Mouse (Mus musculus) embryonic facial prominence, embryonic 11.5 days (tissue): Measurements from ENCODE around the gene Macrod2. TPM values are rescaled to one million over a fixed set of nuclear protein-coding genes. Genes with fewer than 3 reads are reported as not detected.

ENCODE experiments used
- ATAC-seq: fragments of 200-750 bp; cut with Nextera tagmentation; replicated peaks from 2 replicates; pipeline ENCODE4 v1.8.0; 2017; ENCODE audit warnings: low read depth; ENCODE audit not compliant: insufficient number of reproducible peaks, low FRiP score, low TSS enrichment
- DNase-seq: peaks from one replicate; pipeline ENCODE4 v3.0.0-alpha.2; 2015; ENCODE audit warnings: low spot score
- H3K27ac ChIP-seq: fragments of 300-500 bp; sonication (generic); replicated peaks from 2 replicates; pipeline ENCODE4 v1.5.1; 2014; ENCODE audit warnings: mild to moderate bottlenecking, low read depth, low read length, control low read depth
- H3K27me3 ChIP-seq: fragments of 300-500 bp; sonication (generic); 2 replicates; pipeline ENCODE4 v1.6.1; 2014; ENCODE audit warnings: mild to moderate bottlenecking, low read length, moderate library complexity, mixed read lengths; ENCODE audit not compliant: control insufficient read depth, insufficient read depth
- H3K36me3 ChIP-seq: fragments of 300-500 bp; sonication (generic); replicated peaks from 2 replicates; pipeline ENCODE4 v1.6.1; 2014; ENCODE audit warnings: low read depth, mild to moderate bottlenecking, low read length, moderate library complexity, mixed read lengths; ENCODE audit not compliant: control insufficient read depth, insufficient read depth
- H3K4me1 ChIP-seq: fragments of 300-500 bp; sonication (generic); 2 replicates; pipeline ENCODE4 v1.6.1; 2014; ENCODE audit warnings: low read length, mixed read lengths; ENCODE audit not compliant: control insufficient read depth, insufficient read depth
- H3K4me2 ChIP-seq: fragments of 300-500 bp; sonication (generic); 2 replicates; pipeline ENCODE4 v1.6.1; 2014; ENCODE audit warnings: low read depth, mild to moderate bottlenecking, control low read depth, low read length, moderate library complexity
- H3K4me3 ChIP-seq: fragments of 300-500 bp; sonication (generic); 2 replicates; pipeline ENCODE4 v1.5.1; 2014; ENCODE audit warnings: low read depth, low read length, control low read depth
- H3K9ac ChIP-seq: fragments of 300-500 bp; sonication (generic); replicated peaks from 2 replicates; pipeline ENCODE4 v1.6.1; 2014; ENCODE audit warnings: mild to moderate bottlenecking, control low read depth, low read length
- H3K9me3 ChIP-seq: fragments of 300-500 bp; sonication (generic); replicated peaks from 2 replicates; pipeline ENCODE4 v1.6.1; 2016; ENCODE audit warnings: mild to moderate bottlenecking, low read length, inconsistent platforms, mixed read lengths; ENCODE audit not compliant: control insufficient read depth
- WGBS: fragments of 180-500 bp; shearing (Covaris S2); extraction: QIAGEN DNeasy Blood & Tissue Kit; methylation state at CpG from one replicate; pipeline ENCODE4 v1.1.7; 2014; 5-methylcytosine and 5-hydroxymethylcytosine counted together
- polyA plus RNA-seq: library from polyadenylated mRNA; unstranded; fragments of >200 nt; fragmentation: Nextera tagmentation; extraction: Ambion mirVana; gene quantifications from 2 replicates; pipeline ENCODE4 v1.2.1, GENCODE M21; 2014

Gene Macrod2
- polyA plus RNA-seq, 1 experiment from 2014 or later, result 33.8 TPM

- ATAC-seq (no peak), DNase-seq (no peak)
- 60% methylated on average over 1 of the region's 1 CpGs for WGBS
- Histone ChIP-seq H3K9me3 (no peaks in the 10 kb centered on the region), H3K4me3 (no peak overlapping the region), H3K4me2 (no peak overlapping the region), H3K27me3 (no peaks in the 10 kb centered on the region), H3K27ac (no peak overlapping the region), H3K36me3 (no peaks in the 10 kb centered on the region), H3K4me1 (no peaks in the 10 kb centered on the region), H3K9ac (no peak overlapping the region)
These were observed 1891.7 kb downstream of the Macrod2 start for GRCm38 (mm10) chr2:142286761-142287160.

- Histone ChIP-seq H3K9ac (no peak overlapping the region), H3K27ac (no peak overlapping the region), H3K4me1 (no peaks in the 10 kb centered on the region), H3K4me2 (no peak overlapping the region), H3K4me3 (no peak overlapping the region), H3K36me3 (no peaks in the 10 kb centered on the region), H3K9me3 (no peaks in the 10 kb centered on the region), H3K27me3 (no peaks in the 10 kb centered on the region)
- WGBS, result 48% methylated on average over 4 of the region's 4 CpGs
- ATAC-seq (no peak), DNase-seq (peak; percentile 16)
These were observed 1899.7 kb downstream of the Macrod2 start for GRCm38 (mm10) chr2:142294831-142295230.

- no peak overlapping the region for H3K4me3 ChIP-seq
- no peaks in the 10 kb centered on the region for H3K27me3 ChIP-seq
- 25% methylated on average over 2 of the region's 2 CpGs for WGBS
- H3K9me3 ChIP-seq, result no peaks in the 10 kb centered on the region
- no peak overlapping the region for H3K4me2 ChIP-seq
- H3K9ac ChIP-seq, result no peak overlapping the region
- DNase-seq (peak; percentile 34), ATAC-seq (peak; percentile 86)
- no peaks in the 10 kb centered on the region for H3K36me3 ChIP-seq
- no peaks in the 10 kb centered on the region for H3K4me1 ChIP-seq
- H3K27ac ChIP-seq, result no peak overlapping the region
These were observed 1908.2 kb downstream of the Macrod2 start for GRCm38 (mm10) chr2:142303098-142303911.

- DNase-seq (no peak), ATAC-seq (peak; percentile 84)
- no peaks in the 10 kb centered on the region for H3K9me3 ChIP-seq
- H3K27ac ChIP-seq, result no peak overlapping the region
- no peaks in the 10 kb centered on the region for H3K4me1 ChIP-seq
- H3K9ac ChIP-seq, result no peak overlapping the region
- no peak overlapping the region for H3K4me2 ChIP-seq
- no peaks in the 10 kb centered on the region for H3K36me3 ChIP-seq
- WGBS, result 77% methylated on average over 2 of the region's 2 CpGs
- no peak overlapping the region for H3K4me3 ChIP-seq
- no peaks in the 10 kb centered on the region for H3K27me3 ChIP-seq
These were observed 1908.7 kb downstream of the Macrod2 start for GRCm38 (mm10) chr2:142303912-142304182.

GRCm38 (mm10) chr2:142323158-142323557 is 1928.0 kb downstream of the Macrod2 start:
- no peaks in the 10 kb centered on the region for H3K27me3 ChIP-seq
- no peak overlapping the region for H3K4me3 ChIP-seq
- no peaks in the 10 kb centered on the region for H3K4me1 ChIP-seq
- no peak overlapping the region for H3K4me2 ChIP-seq
- no peak for DNase-seq
- ATAC-seq, result no peak
- no peaks in the 10 kb centered on the region for H3K36me3 ChIP-seq
- no peaks in the 10 kb centered on the region for H3K9me3 ChIP-seq
- H3K9ac ChIP-seq, result no peak overlapping the region
- WGBS, result 70% methylated on average over 3 of the region's 3 CpGs
- H3K27ac ChIP-seq, result no peak overlapping the region

- no peaks in the 10 kb centered on the region for H3K4me1 ChIP-seq
- H3K27me3 ChIP-seq, result no peaks in the 10 kb centered on the region
- no peaks in the 10 kb centered on the region for H3K36me3 ChIP-seq
- H3K4me2 ChIP-seq, result no peak overlapping the region
- 87% methylated on average over 3 of the region's 3 CpGs for WGBS
- DNase-seq (no peak), ATAC-seq (no peak)
- H3K9ac ChIP-seq, result no peak overlapping the region
- no peaks in the 10 kb centered on the region for H3K9me3 ChIP-seq
- no peak overlapping the region for H3K4me3 ChIP-seq
- no peak overlapping the region for H3K27ac ChIP-seq
These were observed 1931.6 kb downstream of the Macrod2 start for GRCm38 (mm10) chr2:142326737-142327136.

- H3K9me3 ChIP-seq, result no peaks in the 10 kb centered on the region
- no peaks in the 10 kb centered on the region for H3K36me3 ChIP-seq
- H3K9ac ChIP-seq, result no peak overlapping the region
- H3K4me2 ChIP-seq, result no peak overlapping the region
- WGBS, result 66% methylated on average over 7 of the region's 7 CpGs
- H3K4me1 ChIP-seq, result no peaks in the 10 kb centered on the region
- no peak for ATAC-seq
- DNase-seq, result no peak
- H3K27me3 ChIP-seq, result no peaks in the 10 kb centered on the region
- H3K4me3 ChIP-seq, result no peak overlapping the region
- no peak overlapping the region for H3K27ac ChIP-seq
These were observed 1934.7 kb downstream of the Macrod2 start for GRCm38 (mm10) chr2:142329761-142330160.

- Histone ChIP-seq H3K9ac (no peak overlapping the region), H3K4me1 (no peaks in the 10 kb centered on the region), H3K4me3 (no peak overlapping the region), H3K4me2 (no peak overlapping the region), H3K9me3 (no peaks in the 10 kb centered on the region), H3K27me3 (no peaks in the 10 kb centered on the region), H3K36me3 (no peaks in the 10 kb centered on the region), H3K27ac (no peak overlapping the region)
- DNase-seq, result peak; percentile 60
- peak; percentile 81 for ATAC-seq
- WGBS, result 7% methylated on average over 7 of the region's 7 CpGs
These were observed 1939.5 kb downstream of the Macrod2 start for GRCm38 (mm10) chr2:142334441-142335102.
